Mouse (Mus musculus): Measurements from ENCODE around the gene Zfp354b. TPM values are rescaled to one million over a fixed set of nuclear protein-coding genes. Genes with fewer than 3 reads are reported as not detected.
A peak's percentile ranks its signal among the peaks of the same experiment; 100 is the strongest.

The Zfp354b gene
- polyA plus RNA-seq, 1 experiment from 2014 or later = 4.7 TPM

GRCm38 (mm10) chr11:50892441-50892840 lies 39.0 kb downstream of the Zfp354b start:
- no peak for ATAC-seq
- Histone ChIP-seq H3K4me3 (ENCODE audit: low read length) (no peak overlapping the region), H3K4me1 (ENCODE audit: control insufficient read depth, insufficient read depth, low read depth, low read length) (no peaks in the 10 kb centered on the region; the same call in 1 of the 2 replicates), H3K4me2 (ENCODE audit: low read length) (no peak overlapping the region), H3K27me3 (replicated peaks; ENCODE audit: control insufficient read depth, insufficient read depth, low read length) (no peaks in the 10 kb centered on the region), H3K27ac (ENCODE audit: low read depth, low read length) (no peak overlapping the region), H3K9ac (ENCODE audit: low read depth, low read length) (no peak overlapping the region), H3K36me3 (ENCODE audit: control insufficient read depth, insufficient read depth, low read length) (no peaks in the 10 kb centered on the region), H3K9me3 (ENCODE audit: control insufficient read depth, low read length) (peaks cover 17% of the 10 kb centered on the region)
- WGBS = 58% methylated on average over 2 of the region's 2 CpGs

GRCm38 (mm10) chr11:50887390-50888128 lies 43.9 kb downstream of the Zfp354b start, which contains the start of gene Zfp454:
Zfp454 (minus strand) TSS chr11:50887651.
- Histone ChIP-seq H3K9me3 (ENCODE audit: control insufficient read depth, low read length) (peaks cover 3% of the 10 kb centered on the region; the same call in 1 of the 2 replicates), H3K27me3 (replicated peaks; ENCODE audit: control insufficient read depth, insufficient read depth, low read length) (no peaks in the 10 kb centered on the region), H3K9ac (ENCODE audit: low read depth, low read length) (peak within 1 kb of the TSS; percentile 75), H3K4me3 (ENCODE audit: low read length) (peak within 1 kb of the TSS; percentile 49), H3K36me3 (ENCODE audit: control insufficient read depth, insufficient read depth, low read length) (peaks cover 11% of the 10 kb centered on the region), H3K4me2 (ENCODE audit: low read length) (peak within 1 kb of the TSS; percentile 86), H3K27ac (ENCODE audit: low read depth, low read length) (peak within 1 kb of the TSS; percentile 79), H3K4me1 (ENCODE audit: control insufficient read depth, insufficient read depth, low read depth, low read length) (peaks cover 8% of the 10 kb centered on the region)
- WGBS = 6% methylated on average over 26 of the region's 26 CpGs
- peak; percentile 98 for ATAC-seq

DNA sequence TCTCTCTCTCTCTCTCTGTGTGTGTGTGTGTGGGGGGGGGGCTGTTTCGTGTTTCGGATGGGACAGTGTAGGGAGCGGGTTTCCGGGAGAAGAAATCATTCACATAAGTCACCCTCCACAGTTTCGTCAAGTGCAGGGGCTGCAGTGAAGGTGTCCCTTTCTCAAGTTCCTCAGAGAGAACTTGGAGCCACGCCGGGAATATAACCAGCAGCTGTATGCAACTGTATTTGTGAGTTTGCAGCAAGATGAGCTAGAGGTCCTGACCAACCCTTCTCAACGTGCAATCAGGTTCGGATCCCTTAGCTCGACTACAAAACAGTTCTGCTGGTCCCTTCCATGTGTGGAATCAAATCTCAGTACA lies 44.5 kb downstream of the Zfp354b start:
- H3K4me2 ChIP-seq (ENCODE audit: low read length) = peak overlapping the region; percentile 86
- no peaks in the 10 kb centered on the region for H3K27me3 ChIP-seq (replicated peaks; ENCODE audit: control insufficient read depth, insufficient read depth, low read length)
- peaks cover 8% of the 10 kb centered on the region for H3K4me1 ChIP-seq (ENCODE audit: control insufficient read depth, insufficient read depth, low read depth, low read length)
- H3K4me3 ChIP-seq (ENCODE audit: low read length) = peak overlapping the region; percentile 49
- H3K9me3 ChIP-seq (ENCODE audit: control insufficient read depth, low read length) = no peaks in the 10 kb centered on the region
- H3K9ac ChIP-seq (ENCODE audit: low read depth, low read length) = peak overlapping the region; percentile 75
- ATAC-seq = peak; percentile 31
- 23% methylated on average over 10 of the region's 10 CpGs for WGBS
- H3K27ac ChIP-seq (ENCODE audit: low read depth, low read length) = peak overlapping the region; percentile 64
- H3K36me3 ChIP-seq (ENCODE audit: control insufficient read depth, insufficient read depth, low read length) = peaks cover 18% of the 10 kb centered on the region

DNA sequence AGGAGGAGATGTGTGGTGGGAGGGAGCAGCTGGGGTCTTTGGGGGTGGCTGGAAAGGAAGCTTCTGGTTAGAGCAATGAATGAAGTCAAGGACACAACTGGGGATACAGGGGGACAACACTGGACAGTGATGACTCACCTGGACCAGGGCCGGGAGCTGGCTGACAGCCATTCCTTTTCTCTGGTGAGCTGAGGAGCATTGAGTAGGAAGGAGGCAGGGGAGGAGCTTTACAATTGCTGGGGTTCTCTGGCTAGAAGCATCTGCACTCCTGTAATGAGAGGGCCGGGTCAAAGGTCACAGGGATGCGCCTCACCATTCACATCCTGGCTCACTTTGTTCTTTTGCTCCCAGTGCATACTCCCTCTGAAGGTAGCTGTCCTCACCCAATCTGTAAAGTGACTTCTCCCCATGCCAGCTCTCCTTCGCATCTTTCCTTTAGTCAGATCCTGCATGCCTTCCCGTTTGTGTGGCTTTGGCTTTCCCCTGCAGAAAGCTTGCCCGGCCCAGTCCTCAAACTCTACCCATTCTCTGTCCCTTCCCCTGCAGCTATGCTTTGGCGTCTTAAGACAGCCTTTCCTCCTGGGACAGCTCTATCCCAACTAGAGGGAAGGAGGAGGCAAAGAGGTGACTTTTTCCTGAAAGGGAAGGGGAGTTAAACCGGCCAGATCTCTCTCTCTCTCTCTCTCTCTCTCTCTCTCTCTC lies 45.1 kb downstream of the Zfp354b start:
- peak overlapping the region; percentile 49 for H3K4me3 ChIP-seq (ENCODE audit: low read length)
- peaks cover 18% of the 10 kb centered on the region for H3K36me3 ChIP-seq (ENCODE audit: control insufficient read depth, insufficient read depth, low read length)
- H3K27ac ChIP-seq (ENCODE audit: low read depth, low read length) = no peak overlapping the region
- peaks cover 8% of the 10 kb centered on the region for H3K4me1 ChIP-seq (ENCODE audit: control insufficient read depth, insufficient read depth, low read depth, low read length)
- ATAC-seq = no peak
- peak overlapping the region; percentile 75 for H3K9ac ChIP-seq (ENCODE audit: low read depth, low read length)
- 34% methylated on average over 8 of the region's 8 CpGs for WGBS
- no peaks in the 10 kb centered on the region for H3K9me3 ChIP-seq (ENCODE audit: control insufficient read depth, low read length)
- no peaks in the 10 kb centered on the region for H3K27me3 ChIP-seq (replicated peaks; ENCODE audit: control insufficient read depth, insufficient read depth, low read length)
- peak overlapping the region; percentile 86 for H3K4me2 ChIP-seq (ENCODE audit: low read length)

DNA sequence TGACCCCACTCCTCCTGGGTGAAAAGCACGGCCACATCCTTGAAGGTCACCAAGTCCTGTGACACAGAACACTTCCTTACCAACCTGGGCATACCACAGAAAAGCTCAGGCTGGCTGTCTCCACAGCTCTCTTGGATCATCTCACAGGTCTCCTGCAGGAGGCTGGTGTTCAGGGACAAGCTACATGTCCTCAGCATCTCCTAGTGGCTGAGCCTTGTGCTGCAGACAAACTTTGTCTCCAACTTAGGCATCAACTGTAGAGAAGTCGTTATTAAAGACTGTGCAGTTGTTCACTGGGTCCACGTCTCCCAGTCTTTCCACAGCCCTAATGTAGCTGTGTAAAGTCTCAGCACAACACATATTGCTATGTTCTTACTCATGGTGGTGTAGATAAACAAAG lies 47.7 kb downstream of the Zfp354b start:
- no peaks in the 10 kb centered on the region for H3K9me3 ChIP-seq (ENCODE audit: control insufficient read depth, low read length)
- H3K36me3 ChIP-seq (ENCODE audit: control insufficient read depth, insufficient read depth, low read length) = peaks cover 30% of the 10 kb centered on the region
- WGBS = 86% methylated on average over 3 of the region's 3 CpGs
- H3K4me2 ChIP-seq (ENCODE audit: low read length) = no peak overlapping the region
- no peak for ATAC-seq
- H3K27me3 ChIP-seq (replicated peaks; ENCODE audit: control insufficient read depth, insufficient read depth, low read length) = no peaks in the 10 kb centered on the region
- H3K9ac ChIP-seq (ENCODE audit: low read depth, low read length) = no peak overlapping the region
- H3K4me1 ChIP-seq (ENCODE audit: control insufficient read depth, insufficient read depth, low read depth, low read length) = peaks cover 8% of the 10 kb centered on the region
- H3K27ac ChIP-seq (ENCODE audit: low read depth, low read length) = no peak overlapping the region
- H3K4me3 ChIP-seq (ENCODE audit: low read length) = no peak overlapping the region

- no peak overlapping the region for H3K4me3 ChIP-seq (ENCODE audit: low read length)
- H3K4me2 ChIP-seq (ENCODE audit: low read length) = no peak overlapping the region
- no peak overlapping the region for H3K9ac ChIP-seq (ENCODE audit: low read depth, low read length)
- ATAC-seq = no peak
- no peak overlapping the region for H3K27ac ChIP-seq (ENCODE audit: low read depth, low read length)
- H3K36me3 ChIP-seq (ENCODE audit: control insufficient read depth, insufficient read depth, low read length) = peaks cover 60% of the 10 kb centered on the region
- H3K27me3 ChIP-seq (replicated peaks; ENCODE audit: control insufficient read depth, insufficient read depth, low read length) = no peaks in the 10 kb centered on the region
- WGBS = 95% methylated on average over 3 of the region's 3 CpGs
- H3K4me1 ChIP-seq (ENCODE audit: control insufficient read depth, insufficient read depth, low read depth, low read length) = no peaks in the 10 kb centered on the region
- peaks cover 9% of the 10 kb centered on the region for H3K9me3 ChIP-seq (ENCODE audit: control insufficient read depth, low read length)
These were observed 52.8 kb downstream of the Zfp354b start for GRCm38 (mm10) chr11:50878641-50879040.

Other genes starting within 250 kb of the Zfp354b start
- 45.5 and 55.0 TPM in 2 replicates for gene Zfp354c, start 103.9 kb downstream of the Zfp354b start, polyA plus RNA-seq (2015; fragmentation: Nextera tagmentation; extraction: Ambion mirVana)
- 1.6 and 2.1 TPM in 2 replicates for gene Zfp879, start 90.1 kb downstream of the Zfp354b start, polyA plus RNA-seq (2015; fragmentation: Nextera tagmentation; extraction: Ambion mirVana)
- gene Grm6, start 80.9 kb downstream of the Zfp354b start, polyA plus RNA-seq (2015; fragmentation: Nextera tagmentation; extraction: Ambion mirVana) = 0.04 TPM in 1 of 2 replicates, not detected in the other
- 10.8 and 11.1 TPM in 2 replicates for gene Zfp454, start 44.0 kb downstream of the Zfp354b start, polyA plus RNA-seq (2015; fragmentation: Nextera tagmentation; extraction: Ambion mirVana)
- gene Zfp2, start 15.5 kb downstream of the Zfp354b start, polyA plus RNA-seq (2015; fragmentation: Nextera tagmentation; extraction: Ambion mirVana) = 41.3 and 42.6 TPM in 2 replicates
- not detected in 2 replicates for gene 4933414I15Rik, start 12.1 kb upstream of the Zfp354b start, polyA plus RNA-seq (2015; fragmentation: Nextera tagmentation; extraction: Ambion mirVana)
- not detected in 2 replicates for gene Prop1, start 22.1 kb upstream of the Zfp354b start, polyA plus RNA-seq (2015; fragmentation: Nextera tagmentation; extraction: Ambion mirVana)
- not detected in 2 replicates for gene Olfr1378, start 34.9 kb upstream of the Zfp354b start, polyA plus RNA-seq (2015; fragmentation: Nextera tagmentation; extraction: Ambion mirVana)
- gene Olfr1377, start 50.3 kb upstream of the Zfp354b start, polyA plus RNA-seq (2015; fragmentation: Nextera tagmentation; extraction: Ambion mirVana) = not detected in 2 replicates
- gene Olfr51, start 72.0 kb upstream of the Zfp354b start, polyA plus RNA-seq (2015; fragmentation: Nextera tagmentation; extraction: Ambion mirVana) = not detected in 2 replicates
- gene Olfr54, start 82.6 kb upstream of the Zfp354b start, polyA plus RNA-seq (2015; fragmentation: Nextera tagmentation; extraction: Ambion mirVana) = not detected in 2 replicates
- gene Olfr1375, start 116.5 kb upstream of the Zfp354b start, polyA plus RNA-seq (2015; fragmentation: Nextera tagmentation; extraction: Ambion mirVana) = not detected in 2 replicates
- 13.2 TPM in 2 replicates for gene Zfp354a, start 127.6 kb upstream of the Zfp354b start, polyA plus RNA-seq (2015; fragmentation: Nextera tagmentation; extraction: Ambion mirVana)

Measured in hindbrain, embryonic 16.5 days (tissue).